Mouse (Mus musculus): Measurements from ENCODE around the gene Zfp318. TPM values are rescaled to one million over a fixed set of nuclear protein-coding genes. Genes with fewer than 3 reads are reported as not detected.

The Zfp318 gene
- 4.4 and 4.5 TPM in 2 replicates for polyA plus RNA-seq (2016; fragmentation: Nextera tagmentation; extraction: Ambion mirVana)

DNA sequence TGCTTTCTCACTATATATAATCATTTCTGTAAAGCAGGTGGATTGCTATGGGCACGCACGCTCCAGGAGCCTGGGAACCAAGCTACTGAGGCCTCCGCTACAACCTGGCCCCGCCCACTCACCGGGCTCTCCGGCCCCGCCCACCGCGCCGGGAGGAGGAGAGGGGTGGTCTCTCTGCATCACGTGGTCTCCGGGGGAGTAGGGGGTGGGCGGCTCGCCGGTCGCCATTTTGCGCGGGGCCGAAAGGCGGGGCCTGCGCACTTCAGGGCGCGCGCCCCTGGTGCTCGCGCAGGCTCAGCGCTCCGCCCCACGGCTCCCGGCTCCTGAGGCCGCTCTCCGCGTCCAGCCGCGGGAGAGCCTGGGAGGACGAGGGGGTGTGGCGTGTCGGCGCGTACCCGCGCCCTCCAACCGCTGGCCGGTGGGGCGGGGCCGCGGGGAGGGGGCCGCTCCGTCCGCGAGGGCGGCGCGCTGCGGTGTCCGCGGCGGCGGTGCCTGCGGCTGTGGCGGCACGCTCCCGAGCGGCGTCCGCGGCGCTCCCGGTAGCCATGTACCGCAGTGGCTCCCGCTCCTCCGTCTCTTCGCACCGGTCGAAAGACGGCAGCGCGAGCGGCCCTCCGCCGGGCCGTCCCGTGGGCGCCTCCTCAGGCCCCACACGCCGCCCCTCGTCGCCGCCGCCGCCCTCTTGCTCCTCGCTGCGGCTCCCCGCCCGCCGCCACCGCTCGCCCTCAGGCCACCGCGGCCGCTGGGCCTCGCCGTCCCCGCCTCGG is at the start of gene Zfp318:
Gene Zfp318, plus strand, starts transcription at position 438 of the 767 bp plus-strand sequence.
- Histone ChIP-seq H3K4me2 (peak within 1 kb of the TSS; percentile 99), H3K9me3 (replicated peaks) (no peaks in the 10 kb centered on the region), H3K36me3 (peaks cover 12% of the 10 kb centered on the region; the same call in 1 of the 2 replicates), H3K27ac (peak within 1 kb of the TSS; percentile 81), H3K4me1 (peaks cover 19% of the 10 kb centered on the region), H3K4me3 (peak within 1 kb of the TSS; percentile 85), H3K27me3 (replicated peaks) (peaks cover 16% of the 10 kb centered on the region; the same call in 1 of the 2 replicates), H3K9ac (peak within 1 kb of the TSS; percentile 93)
- ATAC-seq: peak; percentile 99
- WGBS (ENCODE audit: insufficient replicate concordance): under 1% methylated on average over 85 of the region's 105 CpGs

DNA sequence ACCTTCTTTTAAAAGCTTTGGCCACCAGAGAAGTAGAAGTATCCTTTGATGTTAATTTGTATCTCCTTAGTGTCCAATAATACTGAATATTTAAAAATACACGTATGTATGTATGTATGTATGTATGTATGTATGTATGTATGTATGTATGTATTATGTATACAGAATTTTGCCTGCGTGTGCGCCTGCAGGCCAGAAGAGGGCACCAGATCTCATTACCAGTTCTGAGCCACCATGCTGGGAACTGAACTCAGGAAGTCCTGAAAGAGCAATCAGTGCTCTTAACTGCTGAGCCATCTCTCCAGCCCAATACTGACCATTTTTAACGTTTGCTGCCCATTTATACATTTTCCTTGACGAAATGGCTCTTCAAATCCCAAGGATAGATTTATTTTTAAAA is 47.1 kb upstream of the Zfp318 start:
- H3K4me2 ChIP-seq: no peak overlapping the region
- ATAC-seq: no peak
- H3K4me1 ChIP-seq: peaks cover 12% of the 10 kb centered on the region
- H3K36me3 ChIP-seq: no peaks in the 10 kb centered on the region
- H3K27me3 ChIP-seq (replicated peaks): no peaks in the 10 kb centered on the region
- 14% methylated on average over 5 of the region's 5 CpGs for WGBS (ENCODE audit: insufficient replicate concordance)
- H3K4me3 ChIP-seq: no peak overlapping the region
- H3K9ac ChIP-seq: no peak overlapping the region
- peaks cover 5% of the 10 kb centered on the region; the same call in 1 of the 2 replicates for H3K9me3 ChIP-seq (replicated peaks)
- no peak overlapping the region for H3K27ac ChIP-seq

DNA sequence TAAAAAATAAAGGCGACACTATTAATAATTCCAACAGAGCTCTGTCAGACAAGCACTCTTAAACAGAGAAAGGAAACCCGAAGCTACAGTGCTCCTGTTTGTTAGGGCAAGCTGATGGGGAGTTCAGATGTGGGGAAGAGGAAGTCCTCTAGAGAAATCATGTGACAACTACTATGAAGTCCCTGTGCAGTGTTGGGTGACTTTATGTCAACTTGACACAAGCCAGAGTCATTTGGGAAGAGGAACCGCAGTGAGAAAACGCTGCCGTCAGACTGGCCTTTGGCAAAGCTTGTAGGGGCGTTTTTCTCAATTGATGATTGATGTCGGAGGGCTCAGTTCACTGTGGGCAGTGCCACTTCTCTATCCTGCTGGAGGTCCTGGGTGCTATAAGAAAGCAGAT is 42.3 kb upstream of the Zfp318 start:
- H3K36me3 ChIP-seq: no peaks in the 10 kb centered on the region; the same call in 1 of the 2 replicates
- H3K4me1 ChIP-seq: no peaks in the 10 kb centered on the region
- 29% methylated on average over 7 of the region's 7 CpGs for WGBS (ENCODE audit: insufficient replicate concordance)
- no peak overlapping the region for H3K4me3 ChIP-seq
- no peak overlapping the region for H3K4me2 ChIP-seq
- no peak for ATAC-seq
- H3K9me3 ChIP-seq (replicated peaks): peaks cover 17% of the 10 kb centered on the region
- no peak overlapping the region for H3K27ac ChIP-seq
- no peaks in the 10 kb centered on the region for H3K27me3 ChIP-seq (replicated peaks)
- no peak overlapping the region for H3K9ac ChIP-seq

DNA sequence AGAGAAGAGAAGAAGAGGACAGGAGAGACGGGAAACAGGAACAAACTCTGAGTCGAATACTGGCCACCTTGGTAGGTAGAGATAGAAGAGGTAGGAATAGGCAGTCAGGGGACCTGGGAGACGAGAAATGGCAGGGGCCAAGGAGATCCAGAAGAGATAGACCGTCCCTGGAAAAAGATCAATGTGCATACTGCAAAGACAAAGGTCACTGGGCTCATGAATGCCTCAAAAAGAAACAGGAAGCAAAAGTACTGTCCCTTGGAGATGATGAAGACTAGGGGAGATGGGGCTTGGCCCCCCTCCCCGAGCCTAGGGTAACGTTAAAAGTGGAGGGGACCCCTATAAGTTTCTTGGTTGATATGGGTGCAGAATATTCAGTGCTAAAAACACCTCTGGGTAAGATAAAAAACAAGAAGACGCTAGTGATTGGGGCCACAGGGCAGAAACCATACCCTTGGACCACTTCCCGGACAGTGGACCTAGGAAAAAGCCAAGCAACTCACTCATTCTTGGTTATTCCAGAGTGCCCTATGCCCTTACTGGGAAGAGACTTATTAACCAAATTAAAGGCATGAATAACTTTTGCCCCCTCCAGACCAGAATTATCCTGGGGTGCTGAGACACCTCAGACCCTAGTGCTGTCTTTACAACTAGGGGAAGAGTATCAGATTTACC is 32.4 kb upstream of the Zfp318 start:
- Histone ChIP-seq H3K36me3 (no peaks in the 10 kb centered on the region), H3K27me3 (replicated peaks) (no peaks in the 10 kb centered on the region), H3K9ac (no peak overlapping the region), H3K4me3 (no peak overlapping the region), H3K4me1 (no peaks in the 10 kb centered on the region), H3K4me2 (no peak overlapping the region), H3K9me3 (replicated peaks) (peaks cover 29% of the 10 kb centered on the region; the same call in 1 of the 2 replicates), H3K27ac (no peak overlapping the region)
- 61% methylated on average over 8 of the region's 8 CpGs for WGBS (ENCODE audit: insufficient replicate concordance)
- ATAC-seq: no peak

DNA sequence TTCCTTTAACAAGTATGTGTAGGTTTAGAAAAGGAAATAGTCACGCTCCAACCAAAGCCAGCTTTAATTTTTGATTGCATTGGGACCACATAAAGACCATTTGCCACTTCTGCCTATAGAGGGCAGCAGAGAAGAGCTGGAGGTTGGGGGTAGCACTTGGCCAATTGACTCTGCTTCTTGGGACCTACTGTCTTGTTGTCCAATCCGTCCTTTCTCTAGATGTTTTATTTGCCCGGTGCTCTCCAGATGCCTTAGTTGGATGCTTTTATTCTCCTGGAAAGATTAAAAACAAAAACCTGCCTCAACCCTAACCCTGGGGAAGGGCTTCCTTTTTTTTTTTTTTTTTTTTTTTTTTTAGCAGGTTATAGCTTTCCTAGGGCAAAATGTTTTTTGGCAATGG is 11.7 kb upstream of the Zfp318 start:
- H3K4me1 ChIP-seq: no peaks in the 10 kb centered on the region
- 0 out of 2 replicates have a peak, but pooled peaks cover 2% of the 10 kb centered on the region for H3K27me3 ChIP-seq (replicated peaks)
- H3K36me3 ChIP-seq: no peaks in the 10 kb centered on the region
- H3K4me3 ChIP-seq: no peak overlapping the region
- no peak overlapping the region for H3K4me2 ChIP-seq
- H3K9ac ChIP-seq: no peak overlapping the region
- H3K27ac ChIP-seq: no peak overlapping the region
- H3K9me3 ChIP-seq (replicated peaks): peaks cover 4% of the 10 kb centered on the region; the same call in 1 of the 2 replicates
- 46% methylated on average over 3 of the region's 3 CpGs for WGBS (ENCODE audit: insufficient replicate concordance)
- ATAC-seq: no peak

DNA sequence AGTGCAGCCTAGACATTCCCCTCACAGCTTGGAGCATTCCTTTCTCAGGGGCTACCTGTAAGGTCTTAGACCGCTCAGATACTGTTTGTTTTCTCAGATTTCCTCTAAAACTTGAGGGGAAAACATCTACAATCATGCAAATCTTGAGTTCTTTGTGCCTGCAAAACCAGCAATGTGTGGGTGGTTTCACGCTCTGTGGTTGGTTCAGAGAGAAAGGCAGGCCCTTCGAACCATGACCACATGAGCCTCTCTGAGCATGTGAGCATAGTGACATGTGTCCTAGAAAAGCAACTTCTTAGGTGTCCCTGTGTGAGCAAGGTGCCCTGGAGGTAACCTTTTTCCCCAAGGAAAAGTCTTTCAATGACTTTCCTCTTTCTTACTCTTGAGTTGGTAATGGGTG is 5.0 kb upstream of the Zfp318 start:
- H3K36me3 ChIP-seq: no peaks in the 10 kb centered on the region
- 0 out of 2 replicates have a peak, but pooled peaks cover 13% of the 10 kb centered on the region for H3K27me3 ChIP-seq (replicated peaks)
- no peaks in the 10 kb centered on the region for H3K9me3 ChIP-seq (replicated peaks)
- no peak overlapping the region for H3K27ac ChIP-seq
- WGBS (ENCODE audit: insufficient replicate concordance): 72% methylated on average over 3 of the region's 3 CpGs
- ATAC-seq: no peak
- H3K9ac ChIP-seq: no peak overlapping the region
- no peak overlapping the region for H3K4me3 ChIP-seq
- no peak overlapping the region for H3K4me2 ChIP-seq
- peaks cover 4% of the 10 kb centered on the region; the same call in 1 of the 2 replicates for H3K4me1 ChIP-seq

DNA sequence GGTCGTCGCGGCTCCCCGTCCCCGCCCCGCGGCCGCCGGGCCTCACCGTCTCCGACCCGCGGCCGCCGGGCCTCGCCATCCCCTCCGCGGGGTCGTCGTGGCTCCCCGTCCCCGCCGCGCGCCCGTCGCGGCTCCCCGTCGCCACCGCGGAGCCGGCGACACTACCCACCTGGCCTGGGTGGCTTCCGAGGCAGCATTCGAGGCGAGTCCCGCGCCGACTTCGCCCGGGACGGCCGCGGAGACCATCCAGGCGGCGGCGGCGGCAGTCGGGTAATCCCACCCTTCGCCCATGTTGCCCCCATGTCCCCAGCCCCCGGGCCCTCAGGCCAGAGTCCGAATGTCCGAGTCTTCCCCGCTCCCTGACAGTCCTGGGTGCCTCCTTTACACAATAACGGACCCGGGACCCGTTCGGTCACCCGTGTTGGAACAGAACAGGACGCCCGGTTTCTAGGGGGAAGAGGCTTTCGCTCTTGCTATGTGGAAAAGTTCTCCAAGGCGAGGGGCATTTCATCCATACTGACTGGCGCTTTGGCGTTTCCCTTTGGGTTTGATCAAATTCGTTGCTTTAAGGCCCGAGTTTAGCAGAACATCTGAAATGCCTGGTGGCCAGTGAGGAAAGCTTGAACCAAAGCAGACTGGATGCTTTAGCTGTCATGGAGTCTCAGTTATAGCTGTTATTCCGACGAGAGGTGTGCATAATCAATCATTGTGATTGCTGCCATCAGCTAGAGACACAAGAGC is 700 bp downstream of the Zfp318 start:
- peak overlapping the region; percentile 99 for H3K4me2 ChIP-seq
- peak overlapping the region; percentile 81 for H3K27ac ChIP-seq
- peak overlapping the region; percentile 85 for H3K4me3 ChIP-seq
- peak overlapping the region; percentile 93 for H3K9ac ChIP-seq
- peaks cover 19% of the 10 kb centered on the region for H3K4me1 ChIP-seq
- H3K36me3 ChIP-seq: peaks cover 17% of the 10 kb centered on the region; the same call in 1 of the 2 replicates
- peaks cover 15% of the 10 kb centered on the region; the same call in 1 of the 2 replicates for H3K27me3 ChIP-seq (replicated peaks)
- no peaks in the 10 kb centered on the region for H3K9me3 ChIP-seq (replicated peaks)
- WGBS (ENCODE audit: insufficient replicate concordance): under 1% methylated on average over 68 of the region's 70 CpGs
- no peak for ATAC-seq

DNA sequence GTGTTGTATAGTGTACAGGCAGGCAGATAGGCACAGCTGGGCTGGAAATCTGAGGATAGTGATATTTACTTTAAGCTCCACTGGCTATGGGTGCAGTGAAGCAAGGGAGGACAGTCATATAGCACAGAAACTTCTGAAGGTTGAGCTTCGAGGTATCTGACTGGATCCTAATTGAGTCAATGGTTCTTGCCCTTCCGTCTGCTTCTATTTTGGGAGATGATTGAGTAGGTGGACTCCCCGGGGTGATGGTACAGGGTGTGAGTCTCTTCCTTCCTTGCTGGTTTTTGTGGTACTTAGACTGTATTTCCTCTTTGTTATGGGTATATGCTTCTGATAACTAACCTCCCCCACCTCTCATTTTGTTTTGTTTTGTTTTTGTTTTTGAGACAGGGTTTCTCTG is 4.7 kb downstream of the Zfp318 start:
- H3K27ac ChIP-seq: no peak overlapping the region
- H3K9ac ChIP-seq: no peak overlapping the region
- 31% methylated on average over 3 of the region's 3 CpGs for WGBS (ENCODE audit: insufficient replicate concordance)
- H3K4me2 ChIP-seq: no peak overlapping the region
- no peaks in the 10 kb centered on the region for H3K9me3 ChIP-seq (replicated peaks)
- peaks cover 14% of the 10 kb centered on the region for H3K4me1 ChIP-seq
- no peak for ATAC-seq
- H3K36me3 ChIP-seq: peaks cover 20% of the 10 kb centered on the region; the same call in 1 of the 2 replicates
- H3K4me3 ChIP-seq: no peak overlapping the region
- peaks cover 12% of the 10 kb centered on the region; the same call in 1 of the 2 replicates for H3K27me3 ChIP-seq (replicated peaks)

DNA sequence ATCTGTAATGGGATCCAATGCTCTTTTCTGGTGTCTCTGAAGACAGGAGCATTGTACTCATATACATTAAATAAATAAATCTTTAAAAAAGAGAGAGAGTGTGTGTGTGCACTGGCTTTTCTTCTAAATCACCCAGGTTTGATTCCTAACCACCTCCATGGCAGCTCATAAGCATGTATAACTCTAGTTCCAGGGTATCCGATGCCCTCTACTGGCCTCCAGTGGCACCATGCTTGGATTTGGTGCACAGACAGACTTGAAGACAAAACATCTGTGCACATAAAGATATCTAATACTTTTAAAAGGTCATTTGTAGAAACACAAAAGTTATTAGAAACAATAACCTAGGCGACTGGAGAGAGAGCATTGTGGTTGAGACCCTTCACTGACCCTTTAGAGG is 9.5 kb downstream of the Zfp318 start:
- no peak for ATAC-seq
- Histone ChIP-seq H3K27ac (no peak overlapping the region), H3K9ac (no peak overlapping the region), H3K4me1 (no peaks in the 10 kb centered on the region), H3K4me3 (no peak overlapping the region), H3K27me3 (replicated peaks) (no peaks in the 10 kb centered on the region), H3K9me3 (replicated peaks) (no peaks in the 10 kb centered on the region), H3K36me3 (peaks cover 29% of the 10 kb centered on the region), H3K4me2 (no peak overlapping the region)
- WGBS (ENCODE audit: insufficient replicate concordance): 34% methylated on average over 2 of the region's 2 CpGs

DNA sequence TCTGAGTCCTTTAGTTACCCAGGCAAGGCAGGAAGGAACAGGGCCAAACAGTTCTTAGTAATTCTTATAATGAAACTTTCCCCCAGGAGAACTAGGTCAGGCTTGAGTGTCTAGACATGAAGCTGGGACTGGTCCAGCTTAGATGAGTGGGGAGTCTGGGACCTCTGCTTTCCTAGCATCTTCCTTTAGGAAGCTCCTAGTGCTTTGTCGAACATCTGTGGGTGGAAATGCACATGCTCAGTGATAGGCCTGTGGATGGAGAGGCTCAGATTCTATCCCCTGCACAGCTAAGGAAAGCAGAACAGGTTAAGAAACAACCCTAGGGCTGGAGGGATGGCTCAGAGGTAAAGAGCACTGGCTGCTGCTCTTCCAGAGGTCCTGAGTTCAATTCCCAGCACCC is 11.1 kb downstream of the Zfp318 start:
- no peak overlapping the region for H3K9ac ChIP-seq
- no peaks in the 10 kb centered on the region for H3K9me3 ChIP-seq (replicated peaks)
- no peak overlapping the region for H3K4me3 ChIP-seq
- no peak overlapping the region for H3K27ac ChIP-seq
- peaks cover 34% of the 10 kb centered on the region for H3K36me3 ChIP-seq
- H3K27me3 ChIP-seq (replicated peaks): no peaks in the 10 kb centered on the region
- 59% methylated on average over 1 of the region's 1 CpGs for WGBS (ENCODE audit: insufficient replicate concordance)
- no peak for ATAC-seq
- no peaks in the 10 kb centered on the region for H3K4me1 ChIP-seq
- no peak overlapping the region for H3K4me2 ChIP-seq

DNA sequence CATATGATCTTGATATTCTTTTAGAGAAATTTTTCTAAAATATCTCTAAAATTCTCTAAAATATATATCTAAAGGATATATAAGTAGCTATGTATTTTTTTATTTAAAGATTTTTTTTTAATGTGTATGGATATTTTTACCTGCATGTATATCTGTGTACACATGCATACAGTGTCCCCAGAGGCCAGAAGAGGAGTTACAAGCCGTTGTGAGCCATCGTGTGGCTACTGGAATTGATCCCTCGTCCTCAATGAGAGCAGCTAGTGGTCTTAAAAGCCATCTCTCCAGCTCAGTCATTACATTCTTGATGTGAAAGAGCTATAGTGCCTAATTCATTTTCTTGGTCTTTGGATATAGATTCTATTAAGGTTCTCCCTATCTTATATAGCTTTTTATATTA is 24.9 kb downstream of the Zfp318 start:
- Histone ChIP-seq H3K9ac (no peak overlapping the region), H3K27ac (no peak overlapping the region), H3K9me3 (replicated peaks) (no peaks in the 10 kb centered on the region), H3K27me3 (replicated peaks) (no peaks in the 10 kb centered on the region), H3K4me2 (no peak overlapping the region), H3K4me3 (no peak overlapping the region), H3K4me1 (no peaks in the 10 kb centered on the region), H3K36me3 (peaks cover 59% of the 10 kb centered on the region)
- 41% methylated on average over 3 of the region's 3 CpGs for whole genome bisulfite sequencing (ENCODE audit: insufficient replicate concordance)
- ATAC-seq: no peak
